Mouse (Mus musculus): ENCODE results near the gene Cped1.
A peak's percentile ranks its signal among the peaks of the same experiment; 100 is the strongest.
"Not testable (repeated sequence)": the region's sequence is repeated elsewhere in the genome, so short reads cannot be mapped to it uniquely, and the experiment has no call there.

Cped1 gene

DNA sequence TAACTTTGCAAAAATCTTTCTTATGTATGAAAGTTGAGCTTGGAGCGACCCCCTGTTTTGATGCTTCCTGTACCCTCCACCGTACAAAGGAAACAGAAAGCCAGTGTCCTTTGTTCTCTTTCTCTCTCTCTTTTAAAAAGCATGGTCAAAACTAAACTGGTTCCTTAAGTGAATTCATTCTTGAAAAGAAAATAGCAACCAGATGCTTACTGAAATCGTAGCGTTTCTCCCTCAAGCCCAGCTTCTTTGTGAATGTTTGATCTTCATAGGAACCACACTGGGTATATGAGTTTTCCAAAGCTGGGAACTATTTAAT lies 40.6 kb downstream of the Cped1 start:
- DNase-seq (ENCODE audit: low read depth, low spot score): peak; percentile 52

DNA sequence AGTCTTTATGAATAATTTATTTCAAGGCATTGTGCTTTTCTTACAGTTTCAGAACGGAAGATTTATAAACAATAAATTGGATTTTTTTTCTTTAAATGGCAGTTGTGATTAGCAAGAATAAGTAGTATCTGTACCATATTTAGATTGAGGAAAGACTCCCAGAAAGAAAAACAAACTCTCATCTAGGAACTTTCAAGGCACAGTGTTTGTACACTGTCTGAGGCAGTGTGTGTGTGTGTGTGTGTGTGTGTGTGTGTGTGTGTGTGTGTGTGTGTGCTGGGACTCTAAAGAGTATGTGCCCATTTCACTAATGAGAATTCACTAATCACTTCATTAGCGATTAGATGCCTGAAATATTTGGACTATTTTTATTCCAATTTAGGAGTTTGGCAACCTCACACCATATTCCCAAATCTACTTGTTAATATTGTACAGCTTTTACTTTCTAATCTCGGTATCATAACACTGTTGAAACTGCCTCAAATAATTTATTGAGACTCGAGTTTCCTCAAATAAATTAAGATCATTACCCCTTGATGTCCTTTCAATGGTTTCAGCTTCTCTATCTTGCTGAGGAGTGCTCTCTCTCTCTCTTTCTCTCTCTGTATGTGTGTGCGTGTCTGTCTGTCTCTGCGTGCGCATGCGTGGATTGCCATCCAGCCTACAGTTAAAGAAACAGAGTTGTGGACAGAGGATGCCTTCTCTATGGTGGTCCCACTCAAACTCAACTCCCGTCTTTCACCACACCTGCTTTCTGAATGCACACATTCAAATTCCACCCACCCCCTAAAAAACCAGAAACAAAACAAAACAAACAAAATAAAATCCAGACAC lies 41.3 kb downstream of the Cped1 start:
- DNase-seq (ENCODE audit: low read depth, low spot score): no peak

DNA sequence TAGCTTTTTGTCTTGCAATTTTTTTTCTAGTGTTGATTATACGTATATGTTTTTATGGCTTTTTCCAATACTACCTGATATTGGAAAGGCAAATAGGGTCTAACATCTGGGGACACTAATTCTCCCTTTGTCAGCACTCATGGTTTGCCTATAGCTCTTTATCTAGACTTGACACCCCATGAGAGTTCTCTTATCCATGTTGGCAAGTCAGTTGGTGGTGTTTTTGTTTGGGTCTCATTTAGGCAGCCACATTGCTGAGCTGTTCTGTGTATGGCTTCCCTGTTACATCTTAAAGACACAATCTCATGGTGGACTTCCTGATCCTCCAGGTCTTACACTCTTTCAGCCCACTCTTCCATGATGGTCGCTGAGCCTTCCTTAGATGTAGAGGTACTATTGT lies 42.1 kb downstream of the Cped1 start:
- DNase-seq (ENCODE audit: low read depth, low spot score): no peak

DNA sequence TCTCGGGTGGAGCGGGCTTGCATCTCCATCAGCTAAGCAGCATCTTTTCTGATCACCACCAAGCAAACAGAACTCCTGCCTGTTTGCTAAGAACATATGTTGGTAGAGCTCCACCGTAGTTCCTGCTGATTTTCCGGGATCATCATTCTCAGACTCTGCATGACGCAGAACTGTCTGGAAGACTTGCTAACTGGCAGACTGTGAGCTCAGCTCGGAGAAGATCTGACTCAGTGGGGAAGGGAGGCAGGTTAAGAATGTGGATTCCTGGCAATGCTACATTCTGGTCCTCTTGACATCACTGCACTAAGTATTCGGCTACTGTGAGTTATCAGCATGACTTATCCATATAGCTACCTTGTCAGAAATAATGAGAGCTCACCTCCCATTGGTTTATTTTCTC lies 44.7 kb downstream of the Cped1 start:
- peak; percentile 20 for DNase-seq (ENCODE audit: low read depth, low spot score)

GRCm38 (mm10) chr6:22033188-22033587 lies 47.5 kb downstream of the Cped1 start:
- no peak for DNase-seq (ENCODE audit: low read depth, low spot score)

DNA sequence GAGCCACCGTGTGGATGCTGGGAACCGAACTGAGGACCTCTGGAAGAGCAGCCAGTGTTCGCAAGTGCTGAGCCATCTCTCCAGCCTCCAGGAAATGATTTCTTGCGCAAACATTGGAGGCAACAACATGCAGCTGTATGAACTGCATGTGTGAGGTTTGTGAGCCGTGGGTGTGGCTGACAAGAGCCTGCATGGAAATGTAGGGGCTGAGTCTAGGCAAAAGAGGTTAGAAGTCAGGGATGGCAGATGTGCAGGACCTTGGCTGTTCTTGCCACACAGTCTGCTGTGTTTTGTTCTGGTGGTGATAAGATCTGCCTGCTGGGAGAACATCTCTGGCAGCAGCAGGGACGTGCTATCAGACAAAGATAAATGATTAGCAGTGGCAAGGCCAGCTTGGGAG lies 49.7 kb downstream of the Cped1 start:
- no peak for DNase-seq (ENCODE audit: low read depth, low spot score)

DNA sequence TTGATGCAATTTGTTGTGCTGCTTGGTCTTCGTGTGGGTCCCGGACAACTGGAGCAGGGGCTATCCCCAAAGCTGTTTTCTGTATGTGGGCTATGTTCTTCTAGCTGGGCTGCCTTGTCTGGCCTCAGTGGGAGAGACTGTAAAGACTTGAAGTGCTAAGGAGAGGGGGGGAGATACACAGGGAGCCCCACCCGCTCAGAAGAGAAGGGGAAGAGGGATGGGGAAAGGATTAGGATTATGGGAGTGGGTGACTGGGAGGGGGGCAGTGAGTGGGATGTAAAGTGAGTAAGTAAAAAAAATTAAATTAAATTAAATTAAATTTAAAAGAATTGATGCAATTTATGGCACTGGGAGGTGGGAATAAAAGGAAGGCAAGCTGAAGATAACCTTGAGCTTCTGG lies 50.2 kb downstream of the Cped1 start:
- DNase-seq (ENCODE audit: low read depth, low spot score): no peak

- no peak for DNase-seq (ENCODE audit: low read depth, low spot score)
Observed at GRCm38 (mm10) chr6:22036396-22036795, 50.7 kb downstream of the Cped1 start.

- DNase-seq (ENCODE audit: low read depth, low spot score): no peak
Observed at GRCm38 (mm10) chr6:22036911-22037310, 51.2 kb downstream of the Cped1 start.

- DNase-seq (ENCODE audit: low read depth, low spot score): no peak
Observed at GRCm38 (mm10) chr6:22037441-22038050, 51.8 kb downstream of the Cped1 start.

- not testable (repeated sequence) for DNase-seq (ENCODE audit: low read depth, low spot score)
Observed at GRCm38 (mm10) chr6:22039666-22040065, 54.0 kb downstream of the Cped1 start.

DNA sequence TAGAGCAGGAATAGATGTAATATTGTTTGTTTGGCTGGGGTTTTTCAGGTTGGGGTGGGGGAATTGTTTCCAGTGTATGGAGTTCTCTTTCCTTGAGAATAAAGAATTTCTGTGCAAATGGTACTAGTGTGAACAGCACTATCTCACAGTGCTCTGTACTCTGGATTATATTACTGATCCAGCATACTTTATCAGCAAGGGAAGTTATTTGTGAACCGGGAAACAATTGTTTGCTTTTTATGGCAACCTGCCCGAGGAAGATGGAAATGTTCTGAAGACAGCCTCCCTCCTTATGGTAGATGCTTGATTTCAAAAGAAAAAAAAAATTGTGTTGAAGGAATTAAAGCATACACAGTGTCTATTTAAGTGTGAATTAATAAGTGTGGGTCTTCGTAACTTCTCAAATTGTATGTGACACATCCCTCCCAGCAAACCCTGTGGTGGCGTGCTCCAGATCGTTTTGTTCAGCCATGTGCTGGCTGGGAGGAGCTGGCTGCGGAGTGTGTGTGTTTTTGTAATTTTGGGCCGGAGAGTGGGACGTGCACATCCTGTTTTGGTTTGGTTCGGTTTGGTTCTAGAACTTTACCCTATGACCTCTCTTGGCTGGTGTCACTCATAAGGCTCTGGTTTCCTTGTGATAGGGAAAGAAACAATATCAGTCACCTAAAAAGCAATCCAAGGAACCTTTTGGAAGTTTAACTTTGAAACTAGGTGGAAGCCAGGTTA lies 59.3 kb downstream of the Cped1 start:
- no peak for DNase-seq (ENCODE audit: low read depth, low spot score)

DNA sequence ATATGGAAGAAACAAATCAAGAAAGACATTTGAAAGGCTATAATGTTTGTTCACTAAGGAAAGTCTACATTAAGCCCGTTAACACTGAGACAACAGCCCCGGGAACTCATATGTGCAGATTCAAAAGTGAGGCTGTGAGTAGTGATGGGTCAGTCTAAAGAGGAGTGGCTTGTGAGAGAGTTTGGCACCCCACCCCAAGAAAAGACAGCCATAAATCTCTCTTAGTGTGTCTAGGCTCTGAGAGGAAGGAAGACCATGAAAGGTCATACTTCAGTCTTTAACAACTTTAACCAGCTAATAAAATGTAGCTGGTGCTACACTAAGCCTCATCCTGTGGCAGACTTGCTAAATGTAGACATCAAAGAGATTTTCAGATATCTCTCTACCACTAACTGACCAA lies 61.4 kb downstream of the Cped1 start:
- DNase-seq (ENCODE audit: low read depth, low spot score): no peak

GRCm38 (mm10) chr6:22049093-22049492 lies 63.4 kb downstream of the Cped1 start:
- DNase-seq (ENCODE audit: low read depth, low spot score): no peak

DNA sequence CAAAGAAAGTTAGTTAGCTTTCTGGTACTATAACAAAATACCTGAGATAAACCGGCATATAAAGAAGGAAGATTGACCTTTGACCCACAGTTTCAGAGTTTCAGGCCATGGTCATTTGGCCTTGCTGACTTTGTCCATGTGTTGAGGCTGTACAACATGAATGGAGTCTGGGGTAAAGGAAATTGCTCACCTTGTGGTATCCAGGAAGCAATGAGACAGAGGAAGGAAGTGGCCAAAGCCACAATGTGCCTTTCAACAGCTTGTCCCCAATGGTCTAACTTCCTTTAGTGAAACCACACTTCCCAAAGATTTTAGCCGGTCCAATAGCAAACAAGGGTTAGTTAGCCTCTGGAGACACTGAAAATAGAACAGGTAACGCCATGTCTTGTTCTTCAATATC lies 65.8 kb downstream of the Cped1 start:
- DNase-seq (ENCODE audit: low read depth, low spot score): no peak

GRCm38 (mm10) chr6:22053014-22053413 lies 67.3 kb downstream of the Cped1 start:
- DNase-seq (ENCODE audit: low read depth, low spot score): no peak

DNA sequence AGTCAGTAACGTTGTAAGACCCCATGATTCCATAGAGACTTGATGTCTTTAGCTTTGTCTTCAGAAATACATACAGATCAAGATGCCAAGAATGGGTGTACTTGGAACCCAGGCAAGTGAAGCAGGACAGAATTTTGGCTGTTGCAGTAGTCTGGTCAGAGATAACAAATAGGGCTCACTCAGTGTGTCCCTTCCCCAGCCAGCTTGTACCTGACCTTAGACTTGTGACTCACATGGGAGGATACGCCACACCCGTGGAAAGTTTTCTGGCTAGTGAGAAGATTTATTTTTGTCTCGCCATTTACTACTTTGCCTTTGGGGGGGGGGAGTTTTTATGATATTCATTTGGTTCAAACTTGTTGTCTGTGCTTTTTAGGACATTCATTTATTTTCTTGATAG lies 78.6 kb downstream of the Cped1 start:
- DNase-seq (ENCODE audit: low read depth, low spot score): no peak

- DNase-seq (ENCODE audit: low read depth, low spot score): no peak
Observed at GRCm38 (mm10) chr6:22070603-22071322, 85.0 kb downstream of the Cped1 start.

- DNase-seq (ENCODE audit: low read depth, low spot score): peak; percentile 16
Observed at GRCm38 (mm10) chr6:22071323-22071840, 85.7 kb downstream of the Cped1 start.

- DNase-seq (ENCODE audit: low read depth, low spot score): no peak
Observed at GRCm38 (mm10) chr6:22072737-22073136, 87.0 kb downstream of the Cped1 start.

GRCm38 (mm10) chr6:22074232-22075083 lies 88.7 kb downstream of the Cped1 start:
- no peak for DNase-seq (ENCODE audit: low read depth, low spot score)

Data from mesoderm, embryonic 11.5 days (tissue).